Mouse (Mus musculus) intestine, postnatal 0 days (tissue): ENCODE measurements at regions not wholly inside any gene's neighbourhood (a gene's known extent, or its start where the extent isn't known, plus 50 kb on each side); places are given as distances from the start of the nearest gene placed in this dataset.

Experiments used
- ATAC-seq: fragments of 200-750 bp; cut with Nextera tagmentation; 2 replicates; pipeline ENCODE4 v1.8.0; 2017; ENCODE audit warnings: mild to moderate bottlenecking, moderate TSS enrichment, moderate library complexity
- H3K27ac ChIP-seq: fragments of 300-500 bp; sonication (generic); 2 replicates; pipeline ENCODE4 v1.5.1; 2014; ENCODE audit warnings: mild to moderate bottlenecking, low read depth, low read length, moderate library complexity
- H3K27me3 ChIP-seq: fragments of 300-500 bp; sonication (generic); replicated peaks from 2 replicates; pipeline ENCODE4 v1.6.1; 2014; ENCODE audit warnings: low read length, mixed read lengths; ENCODE audit not compliant: control insufficient read depth, insufficient read depth
- H3K36me3 ChIP-seq: fragments of 300-500 bp; sonication (generic); 2 replicates; pipeline ENCODE4 v1.6.1; 2014; ENCODE audit warnings: mild to moderate bottlenecking, moderate library complexity; ENCODE audit not compliant: control insufficient read depth, insufficient read depth
- H3K4me1 ChIP-seq: fragments of 300-500 bp; sonication (generic); replicated peaks from 2 replicates; pipeline ENCODE4 v1.6.1; 2014; ENCODE audit warnings: antibody characterized with exemption, low read length, mixed read lengths; ENCODE audit not compliant: control insufficient read depth, insufficient read depth
- H3K4me2 ChIP-seq: fragments of 300-500 bp; sonication (generic); replicated peaks from 2 replicates; pipeline ENCODE4 v1.6.1; 2014; ENCODE audit warnings: low read depth, mild to moderate bottlenecking, moderate library complexity
- H3K4me3 ChIP-seq: fragments of 300-500 bp; sonication (generic); 2 replicates; pipeline ENCODE4 v1.5.1; 2014; ENCODE audit warnings: low read depth, low read length
- H3K9ac ChIP-seq: fragments of 300-500 bp; sonication (generic); 2 replicates; pipeline ENCODE4 v1.6.1; 2014; ENCODE audit warnings: mild to moderate bottlenecking, low read depth, low read length
- H3K9me3 ChIP-seq: fragments of 300-500 bp; sonication (generic); 2 replicates; pipeline ENCODE4 v1.6.1; 2016; ENCODE audit warnings: mixed run types; ENCODE audit not compliant: control insufficient read depth
- CTCF ChIP-seq: sonication (generic); IDR thresholded peaks from 2 replicates; pipeline ENCODE4 v1.5.1; 2016; ENCODE audit warnings: low read depth, mild to moderate bottlenecking, control low read depth, antibody characterized with exemption, moderate library complexity
- WGBS: fragments of 180-500 bp; shearing (Covaris S2); extraction: QIAGEN DNeasy Blood & Tissue Kit; methylation state at CpG from one replicate; pipeline ENCODE4 v1.1.7; 2014; 5-methylcytosine and 5-hydroxymethylcytosine counted together

DNA sequence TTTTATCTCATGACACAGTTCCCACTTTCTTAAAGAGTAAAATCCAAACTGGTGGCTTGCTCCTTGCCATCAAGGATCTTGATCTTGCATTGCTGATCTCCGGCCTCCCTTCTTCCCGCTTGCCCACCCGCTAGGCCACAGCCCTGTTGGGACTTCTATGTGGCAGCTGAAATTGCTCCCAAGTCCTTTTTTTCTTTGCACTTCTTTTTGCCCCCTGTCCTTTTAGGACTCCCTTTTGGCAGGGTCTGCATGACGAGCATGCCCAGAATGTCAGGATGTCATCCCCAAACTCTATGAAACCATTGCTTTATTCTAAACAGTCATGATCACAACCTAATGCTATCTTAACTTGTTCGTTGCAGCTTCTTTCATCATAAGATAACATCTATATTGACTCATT lies 588.6 kb downstream of the Tox3 start:
- 90% methylated on average over 5 of the region's 5 CpGs for WGBS

GRCm38 (mm10) chr8:89758695-89759094 lies 589.4 kb downstream of the Tox3 start:
- no peak for TF ChIP-seq CTCF
- ATAC-seq = no peak
- Histone ChIP-seq H3K9me3 (no peaks in the 10 kb centered on the region), H3K36me3 (no peaks in the 10 kb centered on the region), H3K4me1 (no peaks in the 10 kb centered on the region), H3K27ac (no peak overlapping the region), H3K4me3 (no peak overlapping the region), H3K4me2 (no peak overlapping the region), H3K9ac (no peak overlapping the region), H3K27me3 (no peaks in the 10 kb centered on the region)
- WGBS = 77% methylated on average over 10 of the region's 10 CpGs

More for the DNA sequence above, 588.6 kb downstream of the Tox3 start:
- Histone ChIP-seq H3K4me2 (no peak overlapping the region), H3K4me1 (no peaks in the 10 kb centered on the region), H3K4me3 (no peak overlapping the region), H3K9ac (no peak overlapping the region), H3K9me3 (no peaks in the 10 kb centered on the region), H3K36me3 (no peaks in the 10 kb centered on the region), H3K27me3 (no peaks in the 10 kb centered on the region), H3K27ac (no peak overlapping the region)
- no peak for TF ChIP-seq CTCF
- ATAC-seq = no peak

GRCm38 (mm10) chr8:89755951-89756350 lies 592.2 kb downstream of the Tox3 start:
- Histone ChIP-seq H3K4me3 (no peak overlapping the region), H3K27me3 (no peaks in the 10 kb centered on the region), H3K9ac (no peak overlapping the region), H3K4me2 (no peak overlapping the region), H3K27ac (no peak overlapping the region), H3K4me1 (no peaks in the 10 kb centered on the region), H3K36me3 (no peaks in the 10 kb centered on the region), H3K9me3 (no peaks in the 10 kb centered on the region)
- 46% methylated on average over 3 of the region's 3 CpGs for WGBS
- ATAC-seq = no peak
- no peak for TF ChIP-seq CTCF

DNA sequence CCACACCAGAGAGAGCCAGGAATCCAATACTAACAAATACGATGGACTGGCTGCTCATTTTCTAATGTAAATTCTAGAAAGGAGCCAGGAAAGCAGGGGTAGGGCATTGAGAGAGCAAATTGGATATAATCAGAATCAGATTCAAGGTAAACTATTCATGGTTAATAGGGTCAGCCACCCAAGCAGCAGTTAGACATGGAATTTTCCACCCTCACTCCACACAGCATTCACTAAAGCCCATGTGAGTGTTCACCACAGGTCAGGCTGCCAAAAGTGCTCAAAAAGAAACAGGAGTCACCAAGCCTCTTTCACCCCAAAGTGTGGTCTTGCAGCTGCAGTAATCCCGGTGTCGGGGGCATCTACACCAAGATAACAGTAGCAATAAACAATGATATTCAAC lies 596.9 kb downstream of the Tox3 start:
- ATAC-seq = no peak
- Histone ChIP-seq H3K4me1 (no peaks in the 10 kb centered on the region), H3K4me2 (no peak overlapping the region), H3K9ac (no peak overlapping the region), H3K36me3 (no peaks in the 10 kb centered on the region), H3K4me3 (no peak overlapping the region), H3K9me3 (no peaks in the 10 kb centered on the region), H3K27ac (no peak overlapping the region), H3K27me3 (no peaks in the 10 kb centered on the region)
- TF ChIP-seq CTCF = no peak
- WGBS = 71% methylated on average over 3 of the region's 3 CpGs

DNA sequence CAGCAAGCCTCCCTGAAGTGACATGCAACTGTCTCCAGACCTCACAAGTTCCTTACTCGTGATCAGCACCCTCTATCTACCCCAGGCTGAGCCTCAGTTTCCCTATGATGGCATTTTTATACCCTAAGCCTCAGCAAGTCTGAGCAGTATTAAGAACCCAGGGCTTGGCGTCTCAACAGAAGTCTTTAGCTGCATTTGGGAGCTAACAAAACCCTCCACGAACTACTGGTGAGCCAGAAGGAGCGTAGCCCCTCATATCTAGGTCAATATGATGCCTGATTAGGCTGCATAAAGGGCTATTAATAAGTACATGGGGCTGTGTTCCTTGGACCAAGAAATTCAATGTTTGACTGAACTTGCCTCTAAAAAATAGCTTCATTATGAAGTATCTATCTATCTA lies 600.4 kb downstream of the Tox3 start:
- ATAC-seq = no peak
- no peaks in the 10 kb centered on the region for H3K9me3 ChIP-seq
- no peak overlapping the region for H3K4me3 ChIP-seq
- H3K36me3 ChIP-seq = no peaks in the 10 kb centered on the region
- TF ChIP-seq CTCF = no peak
- H3K27me3 ChIP-seq = no peaks in the 10 kb centered on the region
- no peak overlapping the region for H3K9ac ChIP-seq
- H3K4me1 ChIP-seq = no peaks in the 10 kb centered on the region
- H3K4me2 ChIP-seq = no peak overlapping the region
- WGBS = 68% methylated on average over 4 of the region's 4 CpGs
- H3K27ac ChIP-seq = no peak overlapping the region

GRCm38 (mm10) chr8:89744267-89745028 lies 603.7 kb downstream of the Tox3 start:
- 73% methylated on average over 11 of the region's 11 CpGs for WGBS
- Histone ChIP-seq H3K4me3 (no peak overlapping the region), H3K27me3 (no peaks in the 10 kb centered on the region), H3K27ac (no peak overlapping the region), H3K4me2 (no peak overlapping the region), H3K9ac (no peak overlapping the region), H3K4me1 (no peaks in the 10 kb centered on the region), H3K9me3 (no peaks in the 10 kb centered on the region), H3K36me3 (no peaks in the 10 kb centered on the region)
- TF ChIP-seq CTCF = no peak
- no peak for ATAC-seq
